24 mouse cellular contexts compared by ENCODE assay signal in genomic region chr14:48190946-48191345, GRCm38 (mm10).
DNase-seq lines count a peak whose midpoint lies in the region; ATAC-seq and TF ChIP-seq lines count a peak whose summit lies in the region.
"Had no signal": no experiment of that assay in that cellular context is flagged by ENCODE, and none has a peak within 500 bp of the region (broad histone marks: within the 10 kb centered on the region; RNA-seq: fewer than 3 reads in every experiment).

No protein-coding gene starts in this region.

- no peaks in the 10 kb centered on the region for H3K9me3 ChIP-seq in forebrain, embryonic 11.5 days (ENCODE audit: control insufficient read depth, low read length)
- H3K9me3 ChIP-seq in forebrain, embryonic 14.5 days (replicated peaks; ENCODE audit: control insufficient read depth, low read length): no peaks in the 10 kb centered on the region
- H3K9me3 ChIP-seq in hindbrain, embryonic 10.5 days: no peaks in the 10 kb centered on the region
- H3K9me3 ChIP-seq in hindbrain, embryonic 16.5 days (ENCODE audit: control insufficient read depth, low read length): no peaks in the 10 kb centered on the region
- H3K9me3 ChIP-seq: embryonic facial prominence, embryonic 10.5 days; embryonic facial prominence, embryonic 12.5 days; forebrain, embryonic 12.5 days; forebrain, embryonic 15.5 days; G1E had no signal

- no peak for TF ChIP-seq CTCF in cerebellum, adult 2 months (IDR thresholded peaks at IDR 0.05; ENCODE audit: borderline replicate concordance, insufficient read depth, low read depth, low read length)

- 14% methylated on average over 5 of the region's 5 CpGs for WGBS in cerebellum, adult 2 months
- WGBS in forebrain, embryonic 11.5 days: 95% methylated on average over 5 of the region's 5 CpGs
- WGBS in forebrain, embryonic 14.5 days: 90% methylated on average over 5 of the region's 5 CpGs
- 97% methylated on average over 5 of the region's 5 CpGs for WGBS in hindbrain, embryonic 10.5 days
- 92% methylated on average over 5 of the region's 5 CpGs for WGBS in hindbrain, embryonic 16.5 days

- no peak overlapping the region for H3K9ac ChIP-seq in forebrain, embryonic 11.5 days (ENCODE audit: low read length)
- H3K9ac ChIP-seq in forebrain, embryonic 14.5 days (ENCODE audit: low read length): no peak overlapping the region
- H3K9ac ChIP-seq in hindbrain, embryonic 16.5 days (ENCODE audit: low read depth, low read length): no peak overlapping the region
- H3K9ac ChIP-seq: embryonic facial prominence, embryonic 12.5 days; forebrain, embryonic 12.5 days; forebrain, embryonic 15.5 days; forebrain, postnatal 0 days had no signal

- no peaks in the 10 kb centered on the region; the same call in 1 of the 2 replicates for H3K36me3 ChIP-seq in forebrain, embryonic 11.5 days (ENCODE audit: control insufficient read depth, insufficient read depth, low read length)
- H3K36me3 ChIP-seq in forebrain, embryonic 14.5 days (ENCODE audit: control insufficient read depth, insufficient read depth, low read length): no peaks in the 10 kb centered on the region
- no peaks in the 10 kb centered on the region for H3K36me3 ChIP-seq in hindbrain, embryonic 10.5 days
- H3K36me3 ChIP-seq in hindbrain, embryonic 16.5 days (ENCODE audit: control insufficient read depth, insufficient read depth, low read length): no peaks in the 10 kb centered on the region
- H3K36me3 ChIP-seq: embryonic facial prominence, embryonic 10.5 days; embryonic facial prominence, embryonic 12.5 days; forebrain, embryonic 12.5 days; forebrain, embryonic 15.5 days; G1E had no signal

- H3K4me2 ChIP-seq in forebrain, embryonic 11.5 days (ENCODE audit: low read depth, low read length, severe bottlenecking): no peak overlapping the region
- no peak overlapping the region for H3K4me2 ChIP-seq in forebrain, embryonic 14.5 days (ENCODE audit: low read length)
- H3K4me2 ChIP-seq in hindbrain, embryonic 16.5 days (ENCODE audit: low read length): no peak overlapping the region
- H3K4me2 ChIP-seq: embryonic facial prominence, embryonic 12.5 days; forebrain, embryonic 12.5 days; forebrain, embryonic 15.5 days had no signal

- H3K27me3 ChIP-seq in cerebellum, adult 2 months (ENCODE audit: control insufficient read depth, insufficient read depth, low read length): no peaks in the 10 kb centered on the region
- H3K27me3 ChIP-seq in forebrain, embryonic 11.5 days (ENCODE audit: control insufficient read depth, insufficient read depth, low read length): no peaks in the 10 kb centered on the region
- no peaks in the 10 kb centered on the region for H3K27me3 ChIP-seq in forebrain, embryonic 14.5 days (replicated peaks; ENCODE audit: control insufficient read depth, insufficient read depth, low read length)
- H3K27me3 ChIP-seq in hindbrain, embryonic 10.5 days (ENCODE audit: insufficient read depth, poor library complexity, severe bottlenecking): no peaks in the 10 kb centered on the region
- H3K27me3 ChIP-seq in hindbrain, embryonic 16.5 days (replicated peaks; ENCODE audit: control insufficient read depth, insufficient read depth, low read length): no peaks in the 10 kb centered on the region; the same call in 1 of the 2 replicates
- H3K27me3 ChIP-seq: CH12.LX; embryonic facial prominence, embryonic 12.5 days; forebrain, embryonic 12.5 days; forebrain, embryonic 15.5 days; Patski had no signal

- peak overlapping the region; percentile 10; the same call in 1 of the 2 replicates for H3K27ac ChIP-seq in cerebellum, adult 2 months (ENCODE audit: insufficient read depth, low read length)
- no peak overlapping the region for H3K27ac ChIP-seq in forebrain, embryonic 11.5 days (ENCODE audit: low read depth, low read length)
- no peak overlapping the region for H3K27ac ChIP-seq in forebrain, embryonic 14.5 days (ENCODE audit: low read depth, low read length)
- 0 out of 2 replicates have a peak overlapping the region, but pooled peaks have one; percentile 8 for H3K27ac ChIP-seq in hindbrain, embryonic 10.5 days
- no peak overlapping the region for H3K27ac ChIP-seq in hindbrain, embryonic 16.5 days (ENCODE audit: low read depth, low read length)
- H3K27ac ChIP-seq: embryonic facial prominence, embryonic 10.5 days; embryonic facial prominence, embryonic 12.5 days; forebrain, embryonic 12.5 days; forebrain, embryonic 15.5 days had no signal

- H3K4me3 ChIP-seq in cerebellum, adult 2 months (replicated peaks; ENCODE audit: insufficient read depth, low read depth, low read length): no peak overlapping the region
- no peak overlapping the region for H3K4me3 ChIP-seq in forebrain, embryonic 11.5 days (ENCODE audit: low read depth, low read length)
- no peak overlapping the region for H3K4me3 ChIP-seq in forebrain, embryonic 14.5 days (ENCODE audit: low read depth, low read length)
- no peak overlapping the region for H3K4me3 ChIP-seq in hindbrain, embryonic 10.5 days
- no peak overlapping the region for H3K4me3 ChIP-seq in hindbrain, embryonic 16.5 days (ENCODE audit: low read length)
- H3K4me3 ChIP-seq: embryonic facial prominence, embryonic 10.5 days; embryonic facial prominence, embryonic 12.5 days; forebrain, embryonic 12.5 days; forebrain, embryonic 15.5 days had no signal

- peaks cover 33% of the 10 kb centered on the region for H3K4me1 ChIP-seq in cerebellum, adult 2 months (ENCODE audit: control insufficient read depth, insufficient read depth, low read length)
- H3K4me1 ChIP-seq in forebrain, embryonic 11.5 days (replicated peaks; ENCODE audit: control insufficient read depth, insufficient read depth, low read length): no peaks in the 10 kb centered on the region
- H3K4me1 ChIP-seq in forebrain, embryonic 14.5 days (ENCODE audit: control insufficient read depth, insufficient read depth, low read length): no peaks in the 10 kb centered on the region
- peaks cover 16% of the 10 kb centered on the region; the same call in 1 of the 2 replicates for H3K4me1 ChIP-seq in hindbrain, embryonic 10.5 days (replicated peaks)
- H3K4me1 ChIP-seq in hindbrain, embryonic 16.5 days (ENCODE audit: control insufficient read depth, insufficient read depth, low read depth, low read length): no peaks in the 10 kb centered on the region; the same call in 1 of the 2 replicates

- DNase-seq in cerebellum, adult 2 months: no peak
- peak; percentile 33 for DNase-seq in forebrain, embryonic 11.5 days (ENCODE audit: low spot score)
- no peak for DNase-seq in forebrain, embryonic 14.5 days (ENCODE audit: low spot score)
- DNase-seq in hindbrain, embryonic 10.5 days (ENCODE audit: low spot score): no peak
- DNase-seq: adrenal gland, adult 8-10 months; adrenal gland, postnatal 14 days; adrenal gland, postnatal 36 days; B cell, adult 2 months; cerebellum, adult 11 months; cerebellum, adult 8-10 months; cerebellum, adult 9-11 months; cerebellum, postnatal 14 days; forebrain, postnatal 0 days had no signal

- TF ChIP-seq POLR2A in cerebellum, adult 2 months (IDR thresholded peaks at IDR 0.05; ENCODE audit: borderline replicate concordance, insufficient read depth, low read length): no peak

- ATAC-seq in cerebellum, adult (ENCODE audit: insufficient number of reproducible peaks, low FRiP score, low TSS enrichment): no peak
- no peak for ATAC-seq in forebrain, embryonic 11.5 days (replicated peaks; ENCODE audit: low FRiP score)
- no peak for ATAC-seq in forebrain, embryonic 14.5 days
- ATAC-seq in hindbrain, embryonic 16.5 days: no peak
- ATAC-seq: activated CD4-positive, CD25-positive, alpha-beta regulatory T cell, adult 4 months; CD4-positive, CD25-positive, alpha-beta regulatory T cell, adult 4 months; forebrain, embryonic 15.5 days; forebrain, postnatal 0 days; Patski had no signal

Comparison
In these comparisons a context has a peak if more than half of its experiments do, and no peak if none do; other contexts are left out.
1. H3K27ac ChIP-seq: peak in cerebellum, adult 2 months (single experiment) and hindbrain, embryonic 10.5 days (single experiment); none in forebrain, embryonic 11.5 days (single experiment), forebrain, embryonic 14.5 days (single experiment) and hindbrain, embryonic 16.5 days (single experiment).